Mouse (Mus musculus) G1E-ER4 (cell line): ENCODE data around the gene Scand1. TPM values are rescaled to one million over a fixed set of nuclear protein-coding genes. Genes with fewer than 3 reads are reported as not detected.
A peak's percentile ranks its signal among the peaks of the same experiment; 100 is the strongest.

Experiments used
- GATA1 ChIP-seq: IDR thresholded peaks from one replicate; pipeline ENCODE4 v1.8.0; 2012; ENCODE audit warnings: low read length, inconsistent platforms
- polyA plus RNA-seq: library from polyadenylated mRNA; stranded (reverse); fragments of >175 nt; gene quantifications from 2 replicates; pipeline ENCODE4 v1.2.3, GENCODE M21; 2012

Gene Scand1
- polyA plus RNA-seq, 1 experiment, result 1,408 TPM

DNA sequence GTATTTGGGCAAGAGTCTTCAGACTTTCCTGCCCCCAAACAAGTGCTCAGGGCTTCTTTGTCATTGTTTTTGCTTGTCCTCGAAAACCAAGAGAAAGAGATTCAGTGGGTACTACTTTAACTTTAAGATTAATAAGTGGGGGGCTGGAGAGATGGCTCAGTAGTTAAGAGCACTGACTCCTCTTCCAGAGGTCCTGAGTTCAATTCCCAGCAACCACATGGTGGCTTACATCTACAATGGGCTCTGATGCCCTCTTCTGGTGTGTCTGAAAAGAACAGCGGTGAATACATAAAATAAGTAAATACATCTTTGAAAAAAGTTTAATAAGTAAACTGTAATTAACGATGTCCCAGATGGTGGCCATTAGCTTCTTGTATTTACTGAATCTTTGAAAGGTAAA lies 649 bp upstream of the Scand1 start:
- TF ChIP-seq GATA1, result no peak

DNA sequence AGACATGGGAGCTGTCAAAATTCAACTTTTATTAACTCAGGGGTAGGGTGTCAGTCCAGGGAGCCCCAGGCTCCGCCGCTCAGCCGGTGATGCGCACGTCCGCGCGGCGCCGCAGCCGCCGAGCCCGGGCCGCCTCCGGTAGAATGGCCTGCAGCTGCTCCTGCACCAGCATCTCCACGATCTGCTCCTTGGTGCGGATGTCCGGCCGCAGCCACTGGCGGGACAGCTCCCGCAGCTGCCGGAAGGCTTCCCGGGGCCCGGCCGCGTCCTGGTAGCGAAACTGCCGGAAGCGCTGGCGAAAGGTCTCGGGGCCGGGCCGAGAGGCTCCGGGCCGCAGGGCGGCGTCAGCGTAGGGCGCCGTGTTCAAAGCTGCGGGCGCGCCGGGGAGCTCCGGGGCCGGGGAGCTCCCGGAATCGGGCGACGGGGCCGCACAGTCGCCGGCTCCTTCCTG lies 638 bp downstream of the Scand1 start:
- no peak for TF ChIP-seq GATA1

DNA sequence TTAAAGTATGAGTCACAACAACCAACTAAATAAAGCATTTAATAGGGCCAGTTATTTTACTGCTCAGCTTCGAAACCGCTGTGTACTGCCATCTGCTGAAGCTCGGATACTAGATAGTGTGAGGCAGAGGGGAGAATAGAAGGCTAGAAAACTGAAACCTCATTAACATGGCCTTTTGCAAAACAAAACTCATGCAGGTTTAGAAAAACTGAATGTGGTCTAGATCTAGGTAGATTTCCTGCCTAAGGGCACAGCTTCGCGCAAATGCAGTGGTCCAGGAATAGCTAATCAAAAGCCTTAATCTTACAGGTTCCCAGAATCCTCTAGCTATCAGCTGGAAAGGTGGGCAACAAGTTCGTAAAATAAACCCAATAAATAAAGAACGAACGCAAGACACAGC lies 1.1 kb downstream of the Scand1 start:
- no peak for TF ChIP-seq GATA1

GRCm38 (mm10) chr2:156310945-156311344 lies 1.6 kb downstream of the Scand1 start:
- TF ChIP-seq GATA1, result no peak

DNA sequence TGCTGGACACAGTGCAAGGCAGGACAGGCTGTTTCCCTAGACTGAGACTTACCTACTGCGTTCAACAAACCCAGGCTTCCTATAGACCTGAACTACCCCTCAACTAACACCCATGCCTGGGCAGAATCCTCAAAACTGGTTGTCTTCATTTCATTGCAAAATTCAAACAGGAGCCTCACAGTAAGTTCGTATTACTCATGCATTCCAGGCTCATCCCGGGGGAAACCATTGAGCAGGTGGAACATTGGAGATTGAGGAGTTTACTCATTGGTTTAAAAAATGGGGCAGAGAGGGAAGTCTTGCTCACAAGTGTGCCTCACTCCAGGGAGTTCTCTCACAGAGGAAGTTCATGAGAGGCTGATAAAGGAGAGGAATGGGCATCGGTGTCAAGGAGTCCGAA lies 2.0 kb downstream of the Scand1 start:
- no peak for TF ChIP-seq GATA1

DNA sequence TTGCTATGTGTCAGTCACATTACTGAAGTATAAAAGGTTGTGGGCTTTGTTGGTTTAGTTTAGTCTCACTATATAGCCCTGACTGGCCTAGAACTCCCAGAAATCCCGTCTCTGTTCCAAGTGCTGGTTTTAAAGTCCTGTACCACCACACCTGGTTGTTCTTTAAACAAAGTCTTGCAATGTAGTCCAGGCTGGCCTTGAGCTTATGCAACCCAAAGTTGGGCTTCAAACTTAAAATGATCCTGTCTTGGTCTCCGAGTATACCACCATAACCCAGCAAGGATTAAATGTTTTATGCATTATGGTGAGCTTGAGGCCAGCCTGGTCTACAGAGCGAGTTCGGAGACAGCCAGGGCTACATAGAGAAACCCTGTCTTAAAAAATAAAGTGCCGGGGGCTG lies 2.6 kb downstream of the Scand1 start:
- no peak for TF ChIP-seq GATA1

- no peak for TF ChIP-seq GATA1
Observed at GRCm38 (mm10) chr2:156307261-156307660, 5.2 kb downstream of the Scand1 start.

DNA sequence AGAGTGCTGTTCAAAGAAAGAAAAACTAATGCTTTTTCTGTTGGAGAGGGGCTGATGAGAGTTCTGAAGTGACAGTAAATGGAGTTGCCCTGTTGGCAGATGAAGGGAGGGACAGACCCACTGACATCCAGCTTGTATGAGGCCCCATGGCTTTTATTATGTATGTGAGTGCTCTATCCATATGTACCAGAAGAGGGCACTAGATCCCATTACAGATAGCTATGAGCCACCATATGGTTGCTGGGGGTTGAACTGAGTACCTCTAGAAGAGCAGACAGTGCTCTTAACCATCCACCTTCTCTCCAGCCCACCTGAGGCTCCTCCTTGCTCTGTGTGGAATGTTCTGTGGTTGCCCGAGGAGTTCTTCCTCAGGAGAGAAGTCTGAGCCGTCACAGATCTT lies 6.7 kb downstream of the Scand1 start:
- TF ChIP-seq GATA1, result no peak

GRCm38 (mm10) chr2:156304351-156304750 lies 8.2 kb downstream of the Scand1 start:
- TF ChIP-seq GATA1, result no peak

DNA sequence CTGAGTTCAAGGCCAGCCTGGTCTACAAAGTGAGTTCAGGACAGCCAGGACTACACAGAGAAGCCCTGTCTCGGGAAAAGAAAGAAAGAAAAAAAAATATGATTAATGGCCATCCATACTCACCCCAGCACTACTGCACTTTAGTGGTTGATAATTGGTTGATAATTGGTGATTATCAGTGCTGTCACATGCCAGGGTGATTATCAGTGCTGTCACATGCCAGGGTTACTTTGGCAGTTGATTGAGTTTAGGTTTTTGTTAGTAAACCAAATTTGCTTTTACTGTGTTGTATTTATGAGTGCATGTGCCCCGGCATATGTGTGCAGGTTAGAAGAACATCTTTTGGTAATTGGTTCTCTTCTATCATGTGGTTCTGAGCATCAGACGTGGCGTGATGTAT lies 10.4 kb downstream of the Scand1 start:
- peak; percentile 75 for TF ChIP-seq GATA1

DNA sequence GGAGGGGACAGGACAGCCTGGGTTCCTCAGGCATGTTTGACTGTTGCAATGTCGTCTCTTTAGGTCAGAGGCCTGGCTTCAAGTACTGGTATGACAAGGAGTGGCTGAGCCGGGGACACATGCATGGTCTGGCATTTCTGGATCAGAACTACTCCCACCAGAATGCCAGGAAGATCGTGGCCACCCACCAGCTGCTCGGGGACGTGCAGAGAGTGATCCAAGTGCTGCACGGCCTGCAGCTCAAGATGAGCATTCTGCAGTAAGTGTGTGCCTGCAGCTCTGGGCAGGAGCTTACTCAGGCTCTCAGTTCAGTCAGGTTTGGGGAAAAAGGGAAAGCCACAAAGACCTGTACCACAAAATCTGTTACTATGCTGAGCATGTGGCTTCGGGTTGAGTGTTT lies 14.0 kb downstream of the Scand1 start:
- no peak for TF ChIP-seq GATA1

- no peak for TF ChIP-seq GATA1
Observed at GRCm38 (mm10) chr2:156297653-156298052, 14.9 kb downstream of the Scand1 start.

DNA sequence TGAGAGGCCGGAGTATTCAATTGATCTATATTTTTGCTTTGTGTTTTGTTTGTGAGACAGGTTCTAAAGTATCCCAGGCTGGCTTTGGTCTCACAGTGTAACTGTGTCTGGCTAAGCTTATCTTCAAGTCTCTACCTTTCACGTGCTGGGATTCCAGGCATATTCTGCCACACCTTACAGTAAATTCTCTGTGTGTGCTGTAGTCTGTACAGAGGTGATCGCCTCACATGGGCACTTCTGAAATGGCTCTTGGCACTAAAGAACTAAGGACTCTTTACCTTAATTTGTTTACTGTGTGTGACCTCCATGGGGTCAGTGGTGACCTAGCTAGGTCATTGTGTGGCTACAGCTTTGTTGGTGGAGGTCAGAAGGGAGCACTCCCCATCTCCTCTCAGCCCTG lies 16.3 kb downstream of the Scand1 start:
- TF ChIP-seq GATA1, result no peak

DNA sequence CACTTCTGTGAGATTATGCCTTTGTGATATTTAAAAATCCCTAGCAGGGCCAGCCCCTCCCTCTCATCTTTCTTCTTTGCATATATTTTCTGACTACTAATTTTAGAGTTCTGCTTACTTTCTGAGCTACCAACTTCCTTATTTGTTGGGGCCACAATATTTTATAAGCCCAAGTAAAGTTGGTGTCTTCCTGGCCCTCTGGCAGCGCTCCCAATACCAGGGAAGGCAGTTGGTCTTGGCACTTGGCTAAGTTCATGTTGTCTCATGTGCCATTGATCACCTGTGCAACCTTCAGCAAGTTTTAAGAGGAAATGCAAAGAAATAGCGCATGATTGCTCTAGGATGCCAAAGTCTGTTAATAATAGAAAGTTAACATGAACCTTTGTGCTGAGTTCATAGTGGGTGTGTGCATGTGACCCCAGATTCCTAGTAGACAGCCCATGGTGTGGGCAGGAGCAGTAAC lies 16.9 kb downstream of the Scand1 start:
- TF ChIP-seq GATA1, result no peak

GRCm38 (mm10) chr2:156291998-156292397 lies 20.5 kb downstream of the Scand1 start:
- TF ChIP-seq GATA1, result no peak

GRCm38 (mm10) chr2:156289552-156290160 lies 22.8 kb downstream of the Scand1 start:
- no peak for TF ChIP-seq GATA1

- no peak for TF ChIP-seq GATA1
Observed at GRCm38 (mm10) chr2:156288222-156288621, 24.3 kb downstream of the Scand1 start.

GRCm38 (mm10) chr2:156286733-156287132 lies 25.8 kb downstream of the Scand1 start:
- TF ChIP-seq GATA1, result no peak
